Mouse (Mus musculus) urinary bladder, postnatal 10 days (tissue): ENCODE results near the gene Me3.

ENCODE experiments used
- DNase-seq: peaks from one replicate; pipeline ENCODE4 v3.0.0; 2022; ENCODE audit warnings: low spot score

The Me3 gene

DNA sequence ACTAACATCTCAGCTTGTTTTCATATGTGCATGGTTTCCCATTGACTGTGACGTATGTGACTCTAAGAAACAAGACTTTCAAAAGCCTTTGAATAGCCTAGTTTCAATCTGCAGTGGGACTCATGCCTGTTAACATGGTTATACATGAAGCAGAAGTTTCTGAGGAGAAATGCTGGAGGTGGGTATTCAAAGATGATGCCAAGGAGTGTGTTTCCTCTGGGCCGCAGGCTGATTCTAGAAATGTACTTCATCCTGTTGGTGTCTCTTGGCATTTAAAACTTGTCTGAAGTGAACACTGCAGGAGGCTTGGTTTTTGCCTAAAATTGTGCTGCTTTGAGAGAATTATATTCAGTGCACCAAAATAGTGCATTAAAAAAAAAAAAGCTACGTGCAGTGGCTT, 34.2 kb downstream of the Me3 start:
- no peak for DNase-seq

DNA sequence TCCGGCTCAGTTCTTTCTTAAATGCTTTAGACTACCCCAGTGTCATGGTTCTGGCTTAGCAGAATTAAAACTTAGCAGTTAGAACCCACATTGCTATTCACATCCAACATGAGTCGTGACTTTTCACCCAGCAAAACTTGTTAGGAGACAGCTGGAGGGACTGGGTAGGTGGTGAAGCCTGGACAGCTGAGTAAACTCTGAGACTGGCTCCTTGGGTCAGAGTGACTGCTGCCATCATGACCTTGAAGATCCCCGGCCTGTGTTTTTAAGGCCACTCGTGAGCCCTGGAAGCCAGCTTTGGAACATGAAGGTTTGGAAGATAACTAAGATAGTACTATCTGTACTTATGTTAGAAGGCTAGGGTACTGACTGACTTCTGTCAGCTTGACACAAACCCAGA, 35.4 kb downstream of the Me3 start:
- DNase-seq, result no peak

DNA sequence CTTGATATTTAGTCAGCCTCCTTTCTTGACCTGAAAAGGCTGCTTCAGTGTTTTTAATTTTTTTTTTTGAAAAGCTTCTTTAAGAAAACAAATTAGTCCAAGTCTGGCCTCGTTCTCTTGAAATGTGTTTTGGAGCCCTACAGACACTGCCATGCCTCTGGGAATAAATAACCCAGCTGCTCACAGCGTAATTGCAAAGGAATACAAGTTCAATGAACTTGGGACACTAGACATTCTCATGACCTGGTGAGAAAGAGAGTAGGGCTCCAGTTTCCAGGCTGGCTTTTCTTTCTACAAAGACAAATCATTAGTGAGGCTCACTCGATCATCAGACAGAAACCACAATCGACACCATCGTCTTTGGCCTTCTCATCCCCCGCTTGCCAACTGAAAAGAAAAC, 37.3 kb downstream of the Me3 start:
- no peak for DNase-seq

DNA sequence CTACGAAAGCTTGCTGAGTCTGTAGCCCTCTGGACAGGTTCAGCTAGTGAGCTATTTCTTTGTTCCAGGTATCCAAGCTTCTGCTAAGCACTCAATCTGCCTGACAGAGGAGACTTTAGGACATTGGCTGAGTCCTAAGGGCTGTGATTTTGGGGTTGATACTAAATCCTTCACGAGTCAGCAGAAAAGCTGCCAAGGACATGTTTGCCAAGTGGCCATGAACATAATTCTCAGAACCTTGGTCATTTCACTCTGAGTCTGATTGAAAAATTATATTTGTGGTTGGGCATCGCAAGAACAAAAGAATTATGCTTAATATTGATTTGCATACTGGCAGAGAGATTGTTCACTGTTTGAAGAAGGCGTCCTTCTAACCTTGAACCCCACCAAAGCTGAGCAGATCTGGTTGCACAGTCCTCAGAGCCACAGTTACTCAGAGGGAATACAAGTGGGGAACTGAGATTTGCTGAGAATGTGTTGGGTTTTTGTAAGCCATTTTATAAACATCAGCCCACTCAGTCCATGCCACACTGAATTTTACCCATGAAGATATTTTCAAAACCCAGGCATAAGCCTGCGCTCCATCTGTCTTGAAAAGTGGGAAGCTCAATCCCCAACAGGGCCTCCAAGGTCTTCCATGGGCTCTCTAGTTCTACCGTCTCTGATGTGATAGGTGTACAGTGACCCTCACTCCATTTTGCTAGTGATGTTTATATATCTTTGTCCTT, 39.1 kb downstream of the Me3 start:
- no peak for DNase-seq

DNA sequence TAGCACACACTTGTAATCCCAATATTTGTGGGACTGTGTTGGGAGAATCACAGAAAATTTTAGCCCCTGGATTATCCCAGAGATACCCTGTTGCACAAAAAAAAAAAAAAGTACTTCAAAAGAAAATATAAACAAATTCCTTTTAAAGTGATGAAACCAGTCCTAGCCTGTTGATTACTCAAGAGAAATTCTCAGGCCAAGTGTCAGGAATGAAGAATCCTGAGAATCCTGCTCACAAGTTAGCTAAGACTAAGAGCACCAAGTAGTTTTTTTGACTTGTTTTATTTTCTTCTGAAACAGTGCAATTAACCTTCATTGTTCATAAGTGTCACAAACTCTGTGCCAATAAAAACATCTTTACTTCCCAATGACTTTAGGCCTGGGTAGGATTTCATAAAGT, 44.0 kb downstream of the Me3 start:
- DNase-seq, result no peak

DNA sequence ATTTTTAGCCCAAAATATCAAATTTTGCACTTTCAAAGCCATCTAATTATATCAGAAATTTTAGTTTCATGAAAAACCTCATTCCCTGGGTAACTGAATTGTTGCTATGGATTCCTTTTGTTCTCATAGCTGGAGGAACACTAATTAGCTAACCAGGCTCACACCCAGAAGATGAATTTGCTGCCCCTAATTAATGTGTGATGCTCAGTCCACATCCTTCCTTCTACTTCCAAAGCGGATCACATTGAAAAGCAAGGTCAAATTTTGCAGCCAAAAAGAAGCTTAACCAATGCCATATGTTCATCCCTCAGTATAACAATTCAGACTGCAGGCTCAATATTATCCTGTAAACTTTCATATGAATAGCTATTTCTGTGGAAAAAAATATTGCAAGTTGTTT, 45.7 kb downstream of the Me3 start:
- DNase-seq, result no peak

DNA sequence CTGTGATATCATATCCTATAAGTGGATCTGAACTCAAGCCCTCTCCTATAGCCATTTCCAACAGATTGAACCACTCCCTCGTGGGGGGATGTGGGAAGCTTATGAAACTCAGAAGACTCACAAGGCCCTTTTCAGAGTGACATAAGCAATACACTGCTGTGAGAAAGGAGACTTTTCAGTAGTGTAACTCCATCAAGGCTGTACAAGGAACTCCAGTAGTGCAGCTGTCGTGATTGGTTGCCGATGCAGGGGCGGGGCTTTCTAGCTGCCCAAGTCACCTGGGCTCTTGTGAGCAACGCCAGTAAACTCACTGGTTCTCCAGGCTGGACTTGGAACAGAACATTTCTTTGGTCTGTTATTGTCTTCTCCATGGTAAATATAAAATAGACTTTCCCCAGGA, 46.5 kb downstream of the Me3 start:
- DNase-seq, result no peak

DNA sequence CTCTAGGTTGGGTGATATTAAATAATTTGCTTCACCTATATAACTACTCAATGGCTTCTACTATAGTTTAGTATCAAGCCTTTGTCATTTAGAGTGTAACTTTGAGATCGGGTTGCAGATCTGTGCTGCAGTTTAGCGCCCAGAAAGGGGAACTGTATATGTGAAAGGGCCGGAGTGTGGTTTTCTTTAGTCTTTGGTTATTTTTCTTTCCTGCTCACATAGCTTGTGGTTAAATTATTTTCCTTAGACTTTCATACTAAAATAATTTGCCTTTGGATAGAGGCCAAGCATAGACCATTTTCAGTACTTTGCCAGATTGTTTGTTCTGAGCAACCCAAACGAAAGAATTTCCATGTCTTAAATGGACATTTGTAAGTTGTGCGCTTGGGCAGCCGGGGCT, 46.9 kb downstream of the Me3 start:
- DNase-seq, result no peak

DNA sequence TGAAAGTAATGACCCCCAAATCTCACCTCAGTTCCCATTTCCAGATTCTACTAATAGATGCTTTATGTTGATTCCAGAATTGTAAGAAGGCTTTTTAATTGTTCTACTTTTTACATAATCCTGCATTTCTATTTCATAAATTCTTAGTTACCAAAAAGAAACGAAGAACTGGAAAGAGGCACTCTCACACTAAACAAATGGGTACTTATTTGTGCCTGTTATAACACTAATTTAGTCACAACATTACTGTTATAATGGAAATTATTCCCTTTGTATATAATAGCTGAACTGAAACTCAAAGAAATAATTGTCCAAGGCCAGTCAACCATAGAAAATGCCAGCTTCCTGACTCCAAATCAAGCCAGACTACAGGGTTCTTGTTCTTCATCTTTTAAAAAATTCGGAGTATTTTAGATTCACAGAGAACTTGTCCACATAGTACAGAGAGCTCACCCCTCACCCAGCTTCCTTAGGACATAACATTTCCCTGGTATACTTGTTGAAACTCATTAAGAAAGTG, 47.5 kb downstream of the Me3 start:
- no peak for DNase-seq

DNA sequence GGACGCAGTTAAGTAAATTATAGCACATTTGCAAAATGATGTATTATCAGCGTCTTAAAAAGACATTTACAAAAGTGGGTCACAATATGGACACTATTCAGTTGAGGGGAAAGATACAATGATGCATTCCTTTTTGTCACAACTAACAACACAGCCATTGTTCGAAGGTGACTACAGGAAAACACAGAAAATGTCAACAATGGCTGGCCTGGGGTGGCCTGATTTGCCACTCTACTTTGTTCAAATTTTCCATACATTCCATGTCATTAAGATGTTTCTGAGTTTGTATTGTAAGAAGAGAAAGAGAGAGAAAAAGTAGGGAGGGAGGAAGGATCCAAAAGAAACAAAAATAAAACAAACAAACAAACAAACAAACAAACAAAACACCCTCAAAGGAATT, 48.7 kb downstream of the Me3 start:
- DNase-seq, result no peak

DNA sequence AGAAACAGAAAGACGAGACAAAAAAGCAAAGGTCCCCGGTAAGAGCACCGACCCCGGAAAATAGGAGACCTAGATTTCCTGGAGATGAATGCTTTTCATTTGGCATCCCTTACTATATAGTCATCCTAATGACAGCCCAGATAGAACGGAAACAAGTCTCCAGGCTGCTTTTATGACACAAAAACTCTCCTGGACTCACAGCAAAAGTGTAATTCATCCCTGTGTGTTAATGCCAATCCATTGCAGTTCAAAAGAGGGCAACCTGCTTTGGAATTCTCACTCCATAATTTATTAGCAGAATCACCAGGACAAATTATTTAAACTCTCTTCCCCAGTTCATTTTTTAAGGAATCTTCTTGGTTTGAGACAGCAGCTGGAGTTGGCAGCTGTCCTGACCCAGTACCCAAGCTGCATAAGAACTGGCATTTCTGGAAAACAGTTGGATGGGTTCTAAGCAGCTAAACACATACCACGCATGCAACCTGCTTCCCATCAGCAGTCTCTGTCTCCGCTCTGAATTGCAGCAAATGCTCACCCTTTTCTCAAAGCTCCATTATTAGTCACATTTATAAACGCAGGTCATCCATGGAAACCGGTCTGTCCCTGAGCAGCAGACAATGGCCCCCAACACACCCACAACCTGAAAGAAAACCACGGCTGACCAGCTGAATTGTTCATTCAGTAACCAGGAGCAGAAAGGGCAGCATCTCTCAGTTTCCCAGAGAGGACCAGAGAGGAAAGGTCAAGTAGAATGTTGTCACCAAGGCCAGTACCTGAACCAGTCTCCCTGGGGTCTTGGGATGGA, 49.7 kb downstream of the Me3 start:
- DNase-seq, result no peak

DNA sequence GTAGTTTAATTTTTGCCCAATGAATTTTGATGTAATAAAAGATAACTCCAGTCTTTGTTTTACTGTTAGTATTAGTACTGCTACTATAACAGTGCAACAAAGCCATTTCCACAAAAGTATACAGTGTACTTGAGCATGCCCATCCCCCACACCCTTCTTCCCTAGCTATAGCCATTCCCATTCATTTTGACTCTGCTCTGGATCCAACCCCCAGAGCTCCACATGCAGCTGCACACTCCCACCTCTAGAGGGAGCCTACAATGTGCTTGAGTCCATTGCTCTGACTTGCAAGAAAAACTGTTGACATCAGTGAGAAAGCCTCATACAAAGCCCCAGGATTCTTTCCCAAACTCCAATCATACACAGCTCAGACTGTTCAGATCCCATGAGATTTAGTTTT, 66.0 kb downstream of the Me3 start:
- no peak for DNase-seq

DNA sequence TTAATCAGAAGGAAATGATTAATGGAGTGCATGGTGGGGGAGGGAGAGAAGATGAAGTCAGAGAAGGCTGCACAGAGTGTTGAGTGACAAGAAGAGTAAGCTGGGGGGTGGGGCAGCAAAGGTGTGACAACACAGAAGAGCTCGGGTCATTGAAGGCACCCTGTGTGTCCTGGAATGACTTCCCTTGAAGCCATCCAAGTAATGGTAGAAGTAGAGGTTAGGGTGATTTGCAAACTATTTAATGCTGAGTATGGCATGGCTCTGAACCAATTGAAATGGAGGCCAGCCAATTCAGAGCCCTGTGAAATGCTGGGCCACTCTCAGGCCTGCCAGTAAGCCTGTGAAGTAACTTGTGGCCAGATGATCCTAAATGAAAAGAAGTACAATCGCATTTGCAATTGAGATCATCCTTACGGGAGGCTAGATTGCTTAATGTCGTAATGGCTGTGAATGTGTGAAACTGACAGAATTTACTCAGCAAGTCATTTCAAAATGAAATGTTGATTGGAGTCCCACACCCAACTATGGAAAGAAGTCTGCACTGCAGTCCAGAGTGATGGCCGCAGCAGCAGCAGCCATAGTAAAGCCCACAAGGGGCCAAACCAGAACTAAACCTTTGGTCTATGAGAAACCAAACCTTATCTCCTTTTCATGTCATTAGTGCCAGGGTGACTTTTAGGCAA, 67.6 kb downstream of the Me3 start:
- DNase-seq, result no peak

DNA sequence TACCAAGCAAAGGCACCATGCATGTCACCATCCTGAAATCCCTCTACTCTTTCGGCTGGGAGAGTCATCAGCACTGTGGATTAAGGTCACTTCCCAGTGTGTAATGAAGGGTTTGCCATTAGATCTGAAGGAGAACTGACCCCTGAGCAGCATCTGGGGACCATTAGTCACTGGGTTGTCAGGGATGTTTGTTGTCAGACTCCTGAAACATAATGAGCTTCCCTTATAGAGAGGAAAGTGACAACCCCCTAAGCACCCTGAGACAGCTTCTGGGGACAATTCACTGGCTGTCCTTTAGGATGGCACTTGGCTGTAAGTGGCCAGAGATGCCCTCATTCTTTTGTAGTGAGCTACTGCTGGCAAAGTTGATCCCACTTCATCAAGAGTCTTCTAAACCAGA, 68.3 kb downstream of the Me3 start:
- no peak for DNase-seq

DNA sequence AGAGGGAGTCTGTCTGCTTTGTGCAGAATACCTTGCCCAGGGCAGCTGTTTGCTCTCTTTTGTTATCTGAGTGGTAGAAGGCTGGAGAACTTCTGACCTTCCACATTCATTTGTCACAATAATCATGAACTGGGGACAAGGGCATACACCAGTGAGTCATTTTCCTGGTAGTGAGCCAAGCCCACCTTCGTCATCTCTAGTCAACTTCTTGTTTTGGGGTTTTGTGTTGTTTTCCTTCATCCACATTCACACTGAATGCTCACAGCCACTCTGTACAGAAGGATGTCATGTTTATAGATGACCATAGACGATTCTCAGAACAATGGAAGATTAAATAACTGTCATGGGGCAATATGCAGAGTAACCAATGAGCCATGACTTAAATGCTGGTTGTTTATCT, 78.6 kb downstream of the Me3 start:
- DNase-seq, result no peak

DNA sequence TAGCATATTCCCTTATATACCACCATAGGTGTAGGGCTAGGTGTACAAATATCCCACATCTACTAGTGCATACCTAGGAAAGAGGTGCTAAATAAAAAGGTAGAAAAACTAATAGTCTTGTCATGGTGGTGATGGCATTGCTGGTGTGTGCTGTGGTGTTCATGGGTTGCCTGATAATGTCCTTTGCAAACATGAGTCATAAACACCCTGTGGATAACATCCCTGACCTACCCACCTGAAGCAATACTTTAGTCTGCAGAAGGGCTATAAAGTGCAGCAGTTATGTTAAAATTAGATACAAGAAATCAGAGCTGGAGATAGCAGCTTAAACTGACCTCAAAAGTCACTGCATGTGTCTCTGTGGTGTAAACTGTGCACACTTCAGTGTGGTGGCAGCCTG, 80.9 kb downstream of the Me3 start:
- DNase-seq, result no peak

DNA sequence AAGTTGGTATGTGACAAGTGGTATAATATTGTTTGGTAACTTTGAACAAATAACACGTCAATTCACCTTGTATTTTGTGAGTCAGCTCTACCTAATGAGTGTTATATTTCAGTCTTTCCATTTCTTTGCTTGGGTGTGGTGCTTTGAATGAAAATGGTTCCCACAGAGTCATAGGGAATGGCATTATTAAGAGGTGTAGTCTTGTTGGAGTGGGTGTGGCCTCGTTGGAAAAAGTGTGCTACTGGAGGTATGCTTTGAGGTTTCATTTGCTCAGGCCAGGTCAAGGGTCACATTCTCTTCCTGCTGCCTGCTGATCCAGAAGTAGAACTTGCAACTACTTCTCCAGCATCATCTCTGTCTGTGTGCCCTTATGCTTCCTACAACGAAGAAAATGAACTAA, 84.0 kb downstream of the Me3 start:
- no peak for DNase-seq

DNA sequence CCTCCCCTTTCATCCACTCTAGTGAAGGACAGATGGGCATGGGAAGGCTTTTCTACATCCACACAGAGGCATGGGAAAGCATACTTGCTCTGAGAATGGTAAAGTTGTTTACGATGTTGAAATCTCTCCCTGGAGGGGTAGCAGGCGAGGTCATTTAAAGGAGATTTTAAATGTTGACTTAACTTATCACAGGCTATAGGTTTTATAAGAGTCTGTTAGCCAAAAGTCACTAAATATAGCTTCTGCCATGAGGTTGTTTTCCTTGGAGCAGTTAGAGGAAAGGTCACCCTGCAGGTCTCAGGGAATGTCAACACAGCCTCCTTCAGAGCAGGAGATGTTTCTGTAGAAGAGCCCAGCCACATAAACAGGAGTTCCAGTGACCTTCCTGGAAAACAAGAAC, 85.3 kb downstream of the Me3 start:
- DNase-seq, result no peak

DNA sequence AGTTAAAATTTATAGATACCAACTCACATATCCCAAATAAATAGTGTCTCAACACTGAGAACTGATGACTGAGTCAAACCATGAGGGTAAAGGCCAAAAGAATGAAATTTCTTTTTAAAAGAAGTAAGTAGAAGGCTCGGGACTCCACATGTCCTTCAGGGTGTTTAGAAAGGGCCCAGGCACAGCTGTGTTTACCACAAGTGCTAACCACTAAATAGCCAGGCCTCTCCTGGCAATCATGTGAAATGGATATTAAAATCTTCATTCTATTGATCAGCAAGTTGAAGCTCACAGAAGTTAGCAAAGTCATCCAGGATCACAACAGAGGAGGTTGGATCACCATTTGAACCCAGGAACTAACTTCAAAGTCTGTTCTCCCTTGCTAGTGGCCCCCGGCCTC, 86.1 kb downstream of the Me3 start:
- DNase-seq, result no peak

DNA sequence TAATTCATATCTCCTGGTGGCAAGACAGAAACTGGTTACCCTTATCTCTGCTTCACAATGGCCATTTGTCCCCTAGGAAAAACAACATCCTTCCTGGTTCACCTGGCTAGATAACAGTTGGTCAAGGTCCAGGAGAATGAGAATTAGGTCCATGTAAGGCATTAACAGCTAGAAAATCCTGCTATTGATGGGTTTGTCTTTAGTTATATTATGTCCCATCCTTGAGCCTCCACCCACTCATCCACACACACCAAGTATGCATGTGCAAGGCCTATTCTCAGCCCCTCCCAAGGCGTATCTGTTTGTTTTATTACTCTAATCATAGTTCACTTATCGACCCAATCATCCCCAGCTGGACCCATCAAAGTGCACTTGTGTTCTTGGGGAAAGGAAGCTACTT, 88.1 kb downstream of the Me3 start:
- DNase-seq, result no peak

DNA sequence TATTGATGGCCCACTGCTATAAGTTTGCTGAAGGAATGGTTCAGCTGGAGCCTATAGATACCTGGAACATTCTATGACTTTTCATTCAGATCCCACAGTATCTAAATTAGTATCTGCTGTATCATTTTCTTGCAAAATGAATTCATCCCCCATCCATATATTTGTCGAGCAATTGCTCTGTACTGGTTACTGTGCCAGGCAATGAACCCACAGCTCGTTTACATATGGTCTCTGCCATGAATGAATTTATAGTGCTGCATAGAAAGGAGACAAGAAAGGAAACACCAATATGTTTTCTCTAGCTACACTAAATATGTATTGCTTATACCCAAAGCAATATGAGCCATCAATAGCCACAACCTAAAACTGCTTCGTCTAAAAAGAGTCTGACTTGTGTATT, 94.5 kb downstream of the Me3 start:
- no peak for DNase-seq

DNA sequence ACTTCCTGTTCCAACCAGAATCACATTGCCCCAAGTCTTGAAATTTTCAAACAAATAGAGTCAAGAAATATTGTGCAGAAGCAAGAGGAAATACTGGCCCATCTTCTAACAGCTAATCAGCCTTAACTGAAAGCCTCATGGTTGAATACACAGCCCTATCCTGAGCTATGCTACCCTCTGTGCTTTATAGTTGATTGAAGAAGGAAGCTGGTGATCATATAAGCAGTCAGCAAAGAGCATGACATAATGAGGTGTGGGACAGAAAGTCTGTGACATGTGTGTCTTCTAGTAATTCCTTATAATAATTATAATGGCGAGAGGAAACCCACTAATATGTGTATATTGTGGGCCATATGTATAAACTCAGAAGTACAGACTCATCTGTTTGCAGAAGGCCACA, 95.4 kb downstream of the Me3 start:
- no peak for DNase-seq

DNA sequence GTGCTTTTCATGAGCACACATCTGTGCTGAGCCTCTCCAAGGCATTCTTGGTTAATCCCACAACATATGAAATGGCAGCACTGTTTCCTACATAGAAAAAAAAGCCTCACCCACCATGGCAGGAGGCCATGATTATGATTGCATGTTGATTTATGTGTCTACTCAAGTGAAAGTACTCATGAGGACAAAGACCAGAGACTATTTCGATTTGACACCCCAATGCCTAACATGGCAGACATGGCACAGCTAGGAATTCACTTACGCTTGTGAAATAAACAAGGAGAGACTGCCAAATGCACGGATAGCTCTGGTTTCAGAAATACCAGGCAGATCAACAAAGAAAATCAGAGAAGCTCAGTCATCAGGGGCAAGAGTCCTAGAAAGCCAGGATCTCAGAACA, 96.2 kb downstream of the Me3 start:
- DNase-seq, result no peak
